Mouse (Mus musculus): ENCODE measurements around the gene Gpx4.

DNA sequence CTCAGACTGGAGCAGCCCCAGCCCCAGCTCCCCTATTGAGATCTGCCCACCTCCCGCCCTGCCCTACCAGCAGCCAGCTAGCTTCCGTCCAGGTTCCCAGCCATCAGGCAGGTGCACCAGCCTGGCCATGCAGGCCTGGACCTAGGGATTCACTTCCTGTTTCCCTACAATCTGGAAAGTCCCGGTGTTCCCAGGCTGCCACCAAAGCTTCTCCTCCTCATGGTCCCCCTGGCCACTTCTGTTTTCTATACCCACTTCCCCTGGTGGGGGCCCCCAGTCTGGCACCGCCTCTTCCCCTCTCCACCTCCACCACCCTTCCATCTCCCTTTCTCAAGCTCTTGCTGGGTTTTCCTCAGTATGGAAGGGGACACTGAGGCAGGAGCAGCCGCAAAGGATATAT lies 58.5 kb downstream of the Gpx4 start, which contains the start of gene Sbno2:
- TF ChIP-seq POLR2A (IDR thresholded peaks at IDR 0.05; ENCODE audit: borderline replicate concordance, extremely low read depth, insufficient read depth, insufficient read length, poor library complexity, severe bottlenecking) = no peak
- TF ChIP-seq CTCF (IDR thresholded peaks at IDR 0.05; ENCODE audit: borderline replicate concordance, extremely low read depth, insufficient read depth, insufficient read length) = no peak

Data from brain, embryonic 14.5 days (tissue).